Mouse (Mus musculus): ENCODE data around the gene Gm7544. TPM values are rescaled to one million over a fixed set of nuclear protein-coding genes. Genes with fewer than 3 reads are reported as not detected.

The Gm7544 gene
- polyA plus RNA-seq, 1 experiment from 2014 or later: not detected

DNA sequence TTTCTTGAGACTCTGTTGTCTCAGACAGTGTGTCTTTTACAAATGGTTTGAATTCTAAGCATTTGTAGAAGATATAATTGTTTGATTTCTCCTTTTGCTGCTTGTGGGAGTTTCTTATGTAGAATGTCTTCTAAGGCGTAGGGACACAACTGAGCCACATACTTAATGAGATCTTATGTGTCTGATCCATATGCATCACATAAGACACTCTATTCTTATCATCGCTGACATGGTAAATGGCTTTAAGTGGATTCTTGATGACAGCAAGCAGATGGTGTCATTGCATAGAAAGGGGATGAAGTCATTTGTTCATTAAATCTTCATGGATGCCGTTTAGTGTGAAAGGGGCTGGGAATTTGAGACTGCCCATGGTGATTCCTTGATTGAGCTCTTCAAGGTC lies 49.9 kb downstream of the Gm7544 start:
- Histone ChIP-seq H3K4me1 (replicated peaks) (peaks cover 4% of the 10 kb centered on the region; the same call in 1 of the 2 replicates), H3K27me3 (no peaks in the 10 kb centered on the region), H3K9ac (replicated peaks) (no peak overlapping the region), H3K27ac (no peak overlapping the region), H3K9me3 (no peaks in the 10 kb centered on the region), H3K36me3 (peaks cover 17% of the 10 kb centered on the region), H3K4me2 (replicated peaks) (no peak overlapping the region), H3K4me3 (replicated peaks) (no peak overlapping the region)
- ATAC-seq: no peak
- WGBS: 40% methylated on average over 3 of the region's 3 CpGs

Other genes with a start within 250 kb of the Gm7544 start
- 345 and 358 TPM in 2 replicates for gene Mff, start 231.1 kb downstream of the Gm7544 start, polyA plus RNA-seq (2015; fragmentation: Nextera tagmentation; extraction: Ambion mirVana)
- 0.11 and 0.22 TPM in 2 replicates for gene Tm4sf20, start 187.6 kb downstream of the Gm7544 start, polyA plus RNA-seq (2015; fragmentation: Nextera tagmentation; extraction: Ambion mirVana)
- gene Gm47791, start 184.8 kb downstream of the Gm7544 start, polyA plus RNA-seq (2015; fragmentation: Nextera tagmentation; extraction: Ambion mirVana): not detected in 2 replicates
- 26.5 and 31.0 TPM in 2 replicates for gene Agfg1, start 116.5 kb downstream of the Gm7544 start, polyA plus RNA-seq (2015; fragmentation: Nextera tagmentation; extraction: Ambion mirVana)
- 0.34 TPM in 1 of 2 replicates, not detected in the other for gene A030005L19Rik, start 42.7 kb downstream of the Gm7544 start, polyA plus RNA-seq (2015; fragmentation: Nextera tagmentation; extraction: Ambion mirVana)
- gene A030014E15Rik, start 31.1 kb downstream of the Gm7544 start, polyA plus RNA-seq (2015; fragmentation: Nextera tagmentation; extraction: Ambion mirVana): not detected in 2 replicates
- not detected in 2 replicates for gene Gm6217, start 24.6 kb downstream of the Gm7544 start, polyA plus RNA-seq (2015; fragmentation: Nextera tagmentation; extraction: Ambion mirVana)
- not detected in 2 replicates for gene A030003K21Rik, start 12.6 kb downstream of the Gm7544 start, polyA plus RNA-seq (2015; fragmentation: Nextera tagmentation; extraction: Ambion mirVana)
- not detected in 2 replicates for gene Gm47955, start 4.3 kb upstream of the Gm7544 start, polyA plus RNA-seq (2015; fragmentation: Nextera tagmentation; extraction: Ambion mirVana)
- not detected in 2 replicates for gene Gm47959, start 44.5 kb upstream of the Gm7544 start, polyA plus RNA-seq (2015; fragmentation: Nextera tagmentation; extraction: Ambion mirVana)
- 0.58 and 0.63 TPM in 2 replicates for gene Slc19a3, start 82.4 kb upstream of the Gm7544 start, polyA plus RNA-seq (2015; fragmentation: Nextera tagmentation; extraction: Ambion mirVana)
- not detected in 2 replicates for gene Krtap28-10, start 86.5 kb upstream of the Gm7544 start, polyA plus RNA-seq (2015; fragmentation: Nextera tagmentation; extraction: Ambion mirVana)
- gene Gm47969, start 88.9 kb upstream of the Gm7544 start, polyA plus RNA-seq (2015; fragmentation: Nextera tagmentation; extraction: Ambion mirVana): not detected in 2 replicates
- not detected in 2 replicates for gene A030005K14Rik, start 103.4 kb upstream of the Gm7544 start, polyA plus RNA-seq (2015; fragmentation: Nextera tagmentation; extraction: Ambion mirVana)
- gene Krtap28-13, start 104.9 kb upstream of the Gm7544 start, polyA plus RNA-seq (2015; fragmentation: Nextera tagmentation; extraction: Ambion mirVana): not detected in 2 replicates
- gene Ccl20, start 160.8 kb upstream of the Gm7544 start, polyA plus RNA-seq (2015; fragmentation: Nextera tagmentation; extraction: Ambion mirVana): not detected in 2 replicates
- 0.40 and 0.81 TPM in 2 replicates for gene Daw1, start 203.7 kb upstream of the Gm7544 start, polyA plus RNA-seq (2015; fragmentation: Nextera tagmentation; extraction: Ambion mirVana)

Data from midbrain, embryonic 13.5 days (tissue).